Mouse (Mus musculus): ENCODE results near the gene Timeless.
A peak's percentile ranks its signal among the peaks of the same experiment; 100 is the strongest.
"Not testable (repeated sequence)": the region's sequence is repeated elsewhere in the genome, so short reads cannot be mapped to it uniquely, and the experiment has no call there.

The Timeless gene

GRCm38 (mm10) chr10:128214112-128214511 is 17.8 kb upstream of the Timeless start:
- DNase-seq, result not testable (repeated sequence)

- DNase-seq, result no peak
Observed at GRCm38 (mm10) chr10:128214981-128215380, 16.9 kb upstream of the Timeless start.

GRCm38 (mm10) chr10:128218387-128219117 is 13.3 kb upstream of the Timeless start:
- DNase-seq, result no peak

GRCm38 (mm10) chr10:128221533-128222286 is 10.2 kb upstream of the Timeless start:
- no peak for DNase-seq

GRCm38 (mm10) chr10:128225064-128225463 is 6.8 kb upstream of the Timeless start:
- no peak for DNase-seq

GRCm38 (mm10) chr10:128225538-128225937 is 6.3 kb upstream of the Timeless start, which contains the start of gene Mip:
Gene Mip (plus strand): TSS chr10:128225838.
- no peak for DNase-seq

GRCm38 (mm10) chr10:128227592-128227991 is 4.3 kb upstream of the Timeless start:
- no peak for DNase-seq

- DNase-seq, result no peak
Observed at GRCm38 (mm10) chr10:128228009-128228408, 3.9 kb upstream of the Timeless start.

GRCm38 (mm10) chr10:128230582-128230981 is 1.3 kb upstream of the Timeless start:
- DNase-seq, result no peak

- DNase-seq, result no peak
Observed at GRCm38 (mm10) chr10:128231146-128231545, 719 bp upstream of the Timeless start.

- peak; percentile 79 for DNase-seq
Observed at GRCm38 (mm10) chr10:128232420-128232985, 638 bp downstream of the Timeless start.

- no peak for DNase-seq
Observed at GRCm38 (mm10) chr10:128236321-128236720, 4.5 kb downstream of the Timeless start.

GRCm38 (mm10) chr10:128237807-128238480 is 6.1 kb downstream of the Timeless start:
- DNase-seq, result peak; percentile 20

- no peak for DNase-seq
Observed at GRCm38 (mm10) chr10:128239140-128239539, 7.3 kb downstream of the Timeless start.

- DNase-seq, result no peak
Observed at GRCm38 (mm10) chr10:128240131-128240530, 8.3 kb downstream of the Timeless start.

GRCm38 (mm10) chr10:128243252-128243651 is 11.4 kb downstream of the Timeless start:
- no peak for DNase-seq

- DNase-seq, result no peak
Observed at GRCm38 (mm10) chr10:128244121-128244520, 12.3 kb downstream of the Timeless start.

- DNase-seq, result peak; percentile 73
Observed at GRCm38 (mm10) chr10:128247020-128247732, 15.3 kb downstream of the Timeless start.

- DNase-seq, result no peak
Observed at GRCm38 (mm10) chr10:128250565-128250964, 18.7 kb downstream of the Timeless start.

GRCm38 (mm10) chr10:128253677-128254255 is 21.9 kb downstream of the Timeless start, which contains the start of gene Apon:
Gene Apon (plus strand): TSS chr10:128254096.
- no peak for DNase-seq

GRCm38 (mm10) chr10:128255925-128256324 is 24.1 kb downstream of the Timeless start:
- no peak for DNase-seq

GRCm38 (mm10) chr10:128256328-128256727 is 24.5 kb downstream of the Timeless start:
- DNase-seq, result no peak
